Mouse (Mus musculus) frontal cortex, adult 2 months (tissue): ENCODE data around the gene Fhl2. TPM values are rescaled to one million over a fixed set of nuclear protein-coding genes. Genes with fewer than 3 reads are reported as not detected.
A peak's percentile ranks its signal among the peaks of the same experiment; 100 is the strongest.
"Not testable (repeated sequence)": the region's sequence is repeated elsewhere in the genome, so short reads cannot be mapped to it uniquely, and the experiment has no call there.

Source experiments
- DNase-seq, 2 experiments: peaks; one replicate each; pipeline ENCODE4 v3.0.0; 2022; ENCODE audit warnings: low spot score in 1 of 2; ENCODE audit errors: extremely low spot score in 1 of 2
- polyA plus RNA-seq: library from polyadenylated mRNA; depleted of rRNA; stranded (reverse); fragments of >200 nt; gene quantifications from 2 replicates; pipeline ENCODE4 v1.2.3, GENCODE M21; 2012

Fhl2 gene
- polyA plus RNA-seq, 1 experiment: 80.4 TPM

- DNase-seq: no peak
Observed at GRCm38 (mm10) chr1:43157907-43158306, 38.9 kb downstream of the Fhl2 start.

GRCm38 (mm10) chr1:43154491-43154890 lies 42.3 kb downstream of the Fhl2 start:
- DNase-seq: no peak

- DNase-seq: no peak
Observed at GRCm38 (mm10) chr1:43153538-43153937, 43.2 kb downstream of the Fhl2 start.

DNA sequence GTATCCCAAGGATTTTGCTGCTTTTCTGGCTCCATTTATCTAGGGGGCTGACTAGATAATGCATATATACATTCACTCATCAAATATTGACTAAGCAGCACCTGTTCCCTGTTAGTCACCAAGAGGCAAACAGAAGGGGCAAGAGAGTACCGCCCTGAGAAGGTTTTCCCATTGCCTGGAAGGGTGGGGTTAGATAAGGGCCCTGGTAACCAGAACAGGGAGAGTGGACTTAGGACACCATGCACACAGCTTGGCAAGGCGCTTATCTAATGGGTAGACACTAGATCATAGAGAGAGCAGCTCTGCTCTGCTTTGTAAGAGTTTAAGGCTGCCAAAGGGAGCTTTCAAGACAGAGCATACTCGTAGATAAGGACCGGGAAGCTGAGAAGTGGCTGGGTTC lies 44.2 kb downstream of the Fhl2 start:
- no peak for DNase-seq

- DNase-seq: no peak
Observed at GRCm38 (mm10) chr1:43150225-43150624, 46.6 kb downstream of the Fhl2 start.

GRCm38 (mm10) chr1:43147474-43147873 lies 49.3 kb downstream of the Fhl2 start:
- DNase-seq: no peak

DNA sequence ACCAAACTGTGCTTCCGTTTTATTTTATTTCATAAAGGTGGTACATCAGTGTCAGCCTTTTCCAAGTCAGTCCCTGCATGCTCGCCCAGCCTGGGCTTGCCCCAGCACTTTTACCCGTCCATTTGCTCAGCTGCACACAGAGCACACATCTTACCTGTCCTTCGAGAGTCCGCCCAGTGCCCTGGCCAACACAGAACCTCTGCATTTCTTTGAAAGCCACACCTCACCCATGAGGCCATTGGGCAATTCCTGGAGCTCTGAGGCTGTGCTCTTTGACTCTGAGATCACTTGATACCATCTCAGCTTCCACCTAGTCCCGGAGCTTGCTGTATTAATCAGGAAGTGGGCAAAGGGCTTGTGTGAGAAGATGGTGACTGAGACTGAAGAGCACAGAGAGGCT lies 51.4 kb downstream of the Fhl2 start:
- no peak for DNase-seq

GRCm38 (mm10) chr1:43144338-43144906 lies 52.4 kb downstream of the Fhl2 start:
- DNase-seq: no peak

DNA sequence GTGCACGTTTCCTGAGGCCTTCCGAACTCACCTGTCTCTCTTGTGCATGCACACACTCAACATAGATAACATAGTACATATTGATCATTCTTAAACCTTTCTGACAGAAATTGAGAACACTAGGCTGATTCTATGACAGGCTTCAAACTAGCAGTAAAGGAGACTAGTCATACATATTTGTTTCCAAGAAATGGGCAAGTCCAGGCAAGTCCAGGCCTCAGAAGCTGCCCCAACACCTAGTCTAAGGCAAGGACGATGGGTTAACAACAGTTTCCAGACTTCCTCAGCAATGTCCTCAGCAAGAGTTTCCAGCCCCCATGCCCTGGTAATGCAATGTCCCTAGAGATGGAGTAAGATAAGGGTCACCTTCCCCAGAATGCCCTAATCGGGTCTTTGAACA lies 53.0 kb downstream of the Fhl2 start:
- no peak for DNase-seq

DNA sequence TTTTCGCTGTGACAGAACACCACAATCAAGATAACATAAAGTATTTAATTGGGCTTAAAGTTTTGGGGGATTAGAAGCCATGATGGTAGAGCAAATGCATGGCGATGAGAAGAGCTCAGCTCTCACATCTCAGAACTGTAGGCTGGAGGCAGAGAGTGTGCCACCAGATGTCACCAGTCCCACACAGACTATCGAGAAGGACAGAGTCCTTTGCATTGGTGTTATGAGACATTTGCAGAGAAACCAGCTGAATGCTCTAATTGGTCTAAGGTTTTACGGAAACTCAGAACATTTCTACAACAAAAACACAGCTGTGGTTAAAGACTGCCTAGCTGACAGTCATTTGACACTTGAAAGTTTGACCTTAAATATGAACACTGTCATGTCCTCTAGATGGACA lies 53.5 kb downstream of the Fhl2 start:
- peak in 1 of 2 experiments; percentile 58 for DNase-seq

- DNase-seq: no peak
Observed at GRCm38 (mm10) chr1:43142849-43143248, 53.9 kb downstream of the Fhl2 start.

GRCm38 (mm10) chr1:43141555-43141961 lies 55.2 kb downstream of the Fhl2 start:
- no peak for DNase-seq

DNA sequence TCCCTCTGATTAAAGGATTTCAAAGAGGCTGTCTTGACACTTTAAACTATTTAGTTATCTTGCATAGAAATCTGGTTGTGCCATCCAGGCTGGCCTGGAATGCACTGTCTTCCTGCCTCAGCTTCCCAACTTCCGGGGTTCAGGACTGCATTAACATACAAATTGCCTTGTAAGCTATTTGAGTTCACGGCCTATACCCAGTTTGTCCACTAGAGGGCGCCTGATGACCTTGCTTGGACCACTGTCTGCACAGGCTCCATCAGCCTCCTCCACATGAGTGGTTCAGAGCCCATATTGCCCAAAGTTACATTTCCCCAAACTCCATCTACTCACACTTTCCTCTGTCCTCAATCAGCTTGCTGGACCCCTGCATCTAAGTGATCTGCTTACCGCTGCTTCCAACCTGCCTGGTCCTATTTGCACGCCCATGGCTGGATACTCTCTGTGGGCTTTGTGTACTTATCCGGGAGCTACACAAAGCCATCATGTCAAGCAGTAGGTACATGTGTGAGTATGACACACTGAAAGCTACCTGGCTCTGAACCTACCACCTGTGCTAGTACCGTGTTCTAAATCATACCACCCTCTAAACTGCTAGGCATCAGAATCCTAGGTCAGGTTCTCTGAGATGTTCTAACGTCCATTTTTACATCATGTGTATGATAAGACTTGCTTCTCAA lies 57.1 kb downstream of the Fhl2 start:
- peak; percentile 72 to 96 for DNase-seq

GRCm38 (mm10) chr1:43138268-43138812 lies 58.4 kb downstream of the Fhl2 start:
- no peak for DNase-seq

DNA sequence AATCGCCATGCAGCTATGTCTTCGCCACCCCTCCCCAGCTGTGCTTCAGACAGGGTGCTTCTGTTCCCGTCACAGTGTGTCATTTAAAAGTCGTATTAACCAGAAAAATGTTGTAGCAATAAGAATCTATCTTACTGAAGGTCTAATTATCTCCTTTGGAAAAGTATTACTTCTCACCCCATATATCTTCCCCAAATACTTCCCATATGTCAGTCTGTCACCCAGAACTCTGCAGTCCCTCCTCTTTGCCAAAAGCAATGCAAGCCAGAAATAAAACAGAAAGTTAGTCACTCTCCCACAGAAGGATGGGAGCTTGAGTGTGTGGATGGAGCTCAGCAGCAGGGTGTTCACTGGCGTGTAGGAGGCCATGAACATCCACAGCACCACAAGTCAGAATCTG lies 59.5 kb downstream of the Fhl2 start:
- peak; percentile 82 to 86 for DNase-seq

DNA sequence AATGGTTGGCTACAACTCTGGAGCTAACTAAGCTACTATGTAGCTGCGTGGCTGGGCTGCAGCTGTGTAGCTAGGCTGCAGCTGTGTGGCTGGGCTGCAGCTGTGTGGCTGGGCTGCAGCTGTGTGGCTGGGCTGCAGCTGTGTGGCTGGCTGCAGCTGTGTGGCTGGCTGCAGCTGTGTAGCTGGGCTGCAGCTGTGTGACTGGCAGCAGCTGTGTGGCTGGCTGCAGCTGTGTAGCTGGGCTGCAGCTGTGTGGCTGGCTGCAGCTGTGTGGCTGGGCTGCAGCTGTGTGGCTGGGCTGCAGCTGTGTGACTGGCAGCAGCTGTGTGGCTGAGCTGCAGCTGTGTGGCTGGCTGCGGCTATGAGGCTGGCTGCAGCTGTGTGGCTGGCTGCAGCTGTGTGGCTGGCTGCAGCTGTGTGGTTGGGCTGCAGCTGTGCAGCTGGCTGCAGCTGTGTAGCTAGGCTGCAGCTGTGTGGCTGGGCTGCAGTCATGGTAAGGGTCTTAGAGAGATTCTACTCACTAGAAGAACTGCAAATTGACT lies 60.2 kb downstream of the Fhl2 start:
- DNase-seq: not testable (repeated sequence)

DNA sequence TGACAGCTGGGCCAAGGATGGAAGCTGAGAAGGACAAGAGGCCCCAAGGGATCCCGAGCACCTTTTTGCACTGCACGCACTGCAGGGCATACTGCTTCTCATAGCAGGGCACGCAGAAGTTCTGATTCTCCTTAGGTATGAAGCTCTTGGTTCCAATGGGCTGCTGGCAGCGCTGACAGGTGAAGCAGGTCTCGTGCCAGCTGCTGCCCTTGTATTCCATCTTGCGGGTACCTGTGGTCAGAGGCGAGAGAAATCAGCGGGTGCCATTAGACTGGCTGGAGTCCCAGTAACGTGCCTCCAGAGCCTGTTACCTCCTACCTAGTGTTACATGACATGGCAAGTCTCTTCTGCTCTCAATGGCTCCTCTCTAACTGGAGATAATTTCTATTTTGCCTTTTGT lies 65.2 kb downstream of the Fhl2 start:
- DNase-seq: no peak

- peak in 1 of 2 experiments; percentile 54 for DNase-seq
Observed at GRCm38 (mm10) chr1:43130219-43130981, 66.4 kb downstream of the Fhl2 start.

DNA sequence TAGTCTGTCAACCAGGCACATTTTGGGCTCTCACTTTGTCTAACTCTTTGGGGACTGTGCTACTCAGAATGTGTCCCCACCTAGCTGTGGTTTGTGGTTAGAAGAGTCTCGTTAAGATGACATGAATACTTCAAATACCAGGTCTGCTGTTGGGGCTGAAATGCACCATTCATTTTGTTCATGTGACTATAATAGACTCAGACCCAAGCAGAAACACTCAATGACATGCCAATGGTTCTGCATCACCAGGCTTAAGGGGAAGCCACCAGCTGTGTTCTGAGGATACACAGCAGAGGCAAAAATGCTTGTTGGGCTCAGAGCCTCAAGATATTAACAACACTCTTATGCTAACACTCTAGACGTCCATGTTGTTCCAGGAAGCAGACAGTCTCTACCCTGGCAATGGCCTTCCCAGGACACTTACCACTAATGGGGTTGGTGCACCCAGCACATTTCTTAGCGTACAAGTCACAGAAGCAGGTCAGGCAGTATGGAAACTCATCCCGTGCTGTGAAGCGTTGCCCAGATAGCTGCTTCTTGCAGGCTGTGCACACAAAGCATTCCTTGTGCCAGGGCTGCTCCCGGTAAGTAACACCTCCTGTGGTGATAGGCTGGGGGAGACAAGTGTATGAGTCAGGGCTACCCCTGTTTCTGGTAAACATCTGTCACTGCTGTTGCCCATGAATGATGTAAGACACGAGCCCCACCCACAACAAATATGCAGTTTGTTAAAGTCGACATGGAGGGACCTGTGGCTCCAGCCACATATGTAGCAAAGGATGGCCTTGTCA lies 68.8 kb downstream of the Fhl2 start:
- no peak for DNase-seq

DNA sequence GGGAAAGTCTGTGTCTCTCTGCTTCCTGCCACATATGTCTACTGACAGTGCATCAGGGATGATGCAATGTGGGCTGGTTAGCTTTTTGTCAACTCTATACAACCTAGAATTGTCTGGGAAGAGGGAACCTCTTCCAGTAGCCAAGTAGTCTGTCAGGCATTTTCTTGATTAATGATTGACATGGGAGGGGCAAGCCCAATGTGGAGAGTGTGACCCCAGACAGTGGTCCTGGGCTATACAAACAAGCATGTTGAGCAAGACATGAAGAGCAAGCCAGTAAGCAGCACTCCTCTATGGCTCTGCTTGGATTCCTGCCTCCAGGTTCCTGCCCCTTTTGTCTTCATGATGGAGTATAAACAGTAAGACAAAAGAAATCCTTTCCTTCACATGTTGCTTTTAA lies 69.6 kb downstream of the Fhl2 start:
- DNase-seq: no peak
